Mouse (Mus musculus) liver, postnatal 0 days (tissue): ENCODE results near the gene Dnah2. TPM values are rescaled to one million over a fixed set of nuclear protein-coding genes. Genes with fewer than 3 reads are reported as not detected.

Experiments used
- ATAC-seq: fragments of 200-750 bp; cut with Nextera tagmentation; 2 replicates; pipeline ENCODE4 v1.8.0; 2017; ENCODE audit warnings: mild to moderate bottlenecking, moderate library complexity
- DNase-seq: peaks from one replicate; pipeline ENCODE4 v3.0.0-alpha.2; 2016
- H3K27ac ChIP-seq: fragments of 300-500 bp; sonication (generic); 2 replicates; pipeline ENCODE4 v1.5.1; 2014; ENCODE audit warnings: antibody characterized with exemption, moderate library complexity, mild to moderate bottlenecking, low read depth
- H3K27me3 ChIP-seq: fragments of 300-500 bp; sonication (generic); 2 replicates; pipeline ENCODE4 v1.6.1; 2014; ENCODE audit warnings: low read length, control low read depth, mixed read lengths; ENCODE audit not compliant: insufficient read depth
- H3K36me3 ChIP-seq: fragments of 300-500 bp; sonication (generic); replicated peaks from 2 replicates; pipeline ENCODE4 v1.6.1; 2014; ENCODE audit warnings: mild to moderate bottlenecking, control low read depth, low read length, moderate library complexity, mixed read lengths; ENCODE audit not compliant: insufficient read depth
- H3K4me1 ChIP-seq: fragments of 300-500 bp; sonication (generic); 2 replicates; pipeline ENCODE4 v1.6.1; 2014; ENCODE audit warnings: antibody characterized with exemption, mild to moderate bottlenecking, control low read depth; ENCODE audit not compliant: insufficient read depth
- H3K4me2 ChIP-seq: fragments of 300-500 bp; sonication (generic); 2 replicates; pipeline ENCODE4 v1.6.1; 2014; ENCODE audit warnings: low read depth, mild to moderate bottlenecking, low read length, moderate library complexity, mixed read lengths
- H3K4me3 ChIP-seq: fragments of 300-500 bp; sonication (generic); 2 replicates; pipeline ENCODE4 v1.5.1; 2014; ENCODE audit warnings: low read depth, low read length
- H3K9ac ChIP-seq: fragments of 300-500 bp; sonication (generic); replicated peaks from 2 replicates; pipeline ENCODE4 v1.6.1; 2014; ENCODE audit warnings: mild to moderate bottlenecking, moderate library complexity
- H3K9me3 ChIP-seq: fragments of 300-500 bp; sonication (generic); 2 replicates; pipeline ENCODE4 v1.6.1; 2016; ENCODE audit warnings: mild to moderate bottlenecking, control low read depth, low read length, mixed read lengths
- CTCF ChIP-seq: sonication (generic); IDR thresholded peaks from 2 replicates; pipeline ENCODE4 v1.5.1; 2016; ENCODE audit warnings: antibody characterized with exemption, low read depth
- EP300 ChIP-seq: IDR thresholded peaks from 2 replicates; pipeline ENCODE4 v1.6.1; 2016; ENCODE audit warnings: antibody characterized with exemption, low read depth, mild to moderate bottlenecking
- WGBS: fragments of 180-500 bp; shearing (Covaris S2); extraction: QIAGEN DNeasy Blood & Tissue Kit; methylation state at CpG from one replicate; pipeline ENCODE4 v1.1.7; 2014; ENCODE audit not compliant: insufficient replicate concordance; 5-methylcytosine and 5-hydroxymethylcytosine counted together
- polyA plus RNA-seq: library from polyadenylated mRNA; unstranded; fragments of >200 nt; fragmentation: Nextera tagmentation; extraction: Ambion mirVana; gene quantifications from 2 replicates; pipeline ENCODE4 v1.2.1, GENCODE M21; 2015

The Dnah2 gene
- polyA plus RNA-seq, 1 experiment from 2014 or later = 0.04 TPM

- H3K27me3 ChIP-seq = peaks cover 20% of the 10 kb centered on the region
- no peaks in the 10 kb centered on the region for H3K36me3 ChIP-seq
- H3K4me3 ChIP-seq = no peak overlapping the region
- peaks cover 41% of the 10 kb centered on the region for H3K4me1 ChIP-seq
- WGBS = 25% methylated on average over 23 of the region's 25 CpGs
- H3K9ac ChIP-seq = no peak overlapping the region
- no peak for ATAC-seq
- no peak overlapping the region for H3K27ac ChIP-seq
- H3K9me3 ChIP-seq = no peaks in the 10 kb centered on the region
- TF ChIP-seq EP300 (no peak), CTCF (no peak)
- DNase-seq = no peak
- H3K4me2 ChIP-seq = no peak overlapping the region
Measured at GRCm38 (mm10) chr11:69421131-69421977, 127.6 kb downstream of the Dnah2 start.

GRCm38 (mm10) chr11:69420554-69421000, 128.3 kb downstream of the Dnah2 start:
- no peak overlapping the region for H3K27ac ChIP-seq
- peak overlapping the region; percentile 55 for H3K4me3 ChIP-seq
- DNase-seq (no peak), ATAC-seq (no peak)
- TF ChIP-seq EP300 (no peak), CTCF (no peak)
- H3K9ac ChIP-seq = no peak overlapping the region
- peaks cover 20% of the 10 kb centered on the region for H3K27me3 ChIP-seq
- H3K4me2 ChIP-seq = peak overlapping the region; percentile 93
- no peaks in the 10 kb centered on the region for H3K36me3 ChIP-seq
- no peaks in the 10 kb centered on the region for H3K9me3 ChIP-seq
- 15% methylated on average over 10 of the region's 10 CpGs for WGBS
- peaks cover 44% of the 10 kb centered on the region for H3K4me1 ChIP-seq

GRCm38 (mm10) chr11:69419813-69420553, 128.9 kb downstream of the Dnah2 start:
- Histone ChIP-seq H3K27ac (peak overlapping the region; percentile 77), H3K9me3 (no peaks in the 10 kb centered on the region), H3K4me3 (peak overlapping the region; percentile 55), H3K27me3 (peaks cover 20% of the 10 kb centered on the region), H3K4me1 (peaks cover 50% of the 10 kb centered on the region), H3K36me3 (no peaks in the 10 kb centered on the region), H3K4me2 (peak overlapping the region; percentile 93), H3K9ac (peak overlapping the region; percentile 44; the same call in 1 of the 2 replicates)
- 2% methylated on average over 28 of the region's 31 CpGs for WGBS
- DNase-seq = peak; percentile 60
- TF ChIP-seq EP300 = no peak
- no peak for TF ChIP-seq CTCF
- no peak for ATAC-seq

DNA sequence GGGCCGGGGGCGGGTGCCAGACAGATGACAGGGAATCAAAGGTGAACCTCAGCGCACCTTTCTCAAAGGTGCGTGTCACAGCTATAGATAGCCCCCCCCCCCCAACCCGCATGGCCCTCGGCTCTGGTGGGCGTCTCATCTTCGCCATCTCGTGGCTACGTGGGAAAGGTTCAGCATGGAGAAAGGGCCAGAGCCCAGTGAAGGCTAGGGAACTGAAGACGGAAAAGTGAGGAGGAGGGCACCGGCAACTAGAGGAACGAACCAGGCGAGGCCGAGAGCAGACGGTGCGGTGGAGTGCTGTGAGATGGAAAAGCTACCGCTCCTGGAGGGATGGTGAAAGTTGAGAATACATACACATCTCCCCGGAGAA, 129.5 kb downstream of the Dnah2 start:
- Histone ChIP-seq H3K36me3 (no peaks in the 10 kb centered on the region), H3K4me3 (peak overlapping the region; percentile 55), H3K9me3 (no peaks in the 10 kb centered on the region), H3K4me1 (peaks cover 56% of the 10 kb centered on the region), H3K4me2 (peak overlapping the region; percentile 93), H3K27ac (peak overlapping the region; percentile 77), H3K9ac (peak overlapping the region; percentile 44; the same call in 1 of the 2 replicates), H3K27me3 (peaks cover 20% of the 10 kb centered on the region)
- ATAC-seq (no peak), DNase-seq (peak; percentile 51)
- TF ChIP-seq EP300 (no peak), CTCF (peak; percentile 58)
- 1% methylated on average over 19 of the region's 19 CpGs for WGBS

GRCm38 (mm10) chr11:69418481-69419442, 130.1 kb downstream of the Dnah2 start:
- no peak for TF ChIP-seq EP300
- TF ChIP-seq CTCF = no peak
- Histone ChIP-seq H3K4me2 (peak overlapping the region; percentile 93), H3K4me1 (peaks cover 61% of the 10 kb centered on the region), H3K27ac (peak overlapping the region; percentile 94), H3K36me3 (no peaks in the 10 kb centered on the region), H3K4me3 (peak overlapping the region; percentile 55), H3K9me3 (no peaks in the 10 kb centered on the region), H3K27me3 (peaks cover 20% of the 10 kb centered on the region), H3K9ac (peak overlapping the region; percentile 60)
- DNase-seq (peak; percentile 90), ATAC-seq (peak; percentile 79)
- WGBS = 0% methylated on average over 43 of the region's 45 CpGs
